Mouse (Mus musculus) cerebellum, adult 11 months (tissue): ENCODE measurements at regions not wholly inside any gene's neighbourhood (a gene's known extent, or its start where the extent isn't known, plus 50 kb on each side); places are given as distances from the start of the nearest gene placed in this dataset.

Experiments
- DNase-seq: peaks from one replicate; pipeline ENCODE4 v3.0.0; 2022

DNA sequence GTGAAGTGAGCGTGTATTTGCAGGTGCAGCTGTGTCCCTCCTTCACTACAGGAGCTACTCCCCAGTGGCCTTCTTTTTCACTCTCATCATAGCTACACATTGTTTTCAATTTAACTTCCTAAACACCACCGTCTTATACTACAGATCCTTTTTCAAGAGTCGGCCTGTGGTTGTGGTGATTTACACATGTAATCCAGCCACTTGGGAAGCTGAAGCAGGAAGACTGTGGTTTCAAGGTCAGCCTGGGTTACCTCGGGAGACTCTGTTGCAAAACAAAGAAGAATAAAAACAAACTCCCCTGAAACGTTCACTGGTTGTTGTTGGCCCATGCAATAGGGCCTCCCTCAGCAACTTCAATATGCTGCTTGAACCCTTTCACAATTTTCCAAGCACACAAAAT is 153.8 kb upstream of the Kcnh8 start:
- DNase-seq, result no peak

- DNase-seq, result no peak
Measured at GRCm38 (mm10) chr17:52459303-52459996, 143.1 kb upstream of the Kcnh8 start.

- DNase-seq, result no peak
Measured at GRCm38 (mm10) chr17:52459997-52460387, 142.5 kb upstream of the Kcnh8 start.

DNA sequence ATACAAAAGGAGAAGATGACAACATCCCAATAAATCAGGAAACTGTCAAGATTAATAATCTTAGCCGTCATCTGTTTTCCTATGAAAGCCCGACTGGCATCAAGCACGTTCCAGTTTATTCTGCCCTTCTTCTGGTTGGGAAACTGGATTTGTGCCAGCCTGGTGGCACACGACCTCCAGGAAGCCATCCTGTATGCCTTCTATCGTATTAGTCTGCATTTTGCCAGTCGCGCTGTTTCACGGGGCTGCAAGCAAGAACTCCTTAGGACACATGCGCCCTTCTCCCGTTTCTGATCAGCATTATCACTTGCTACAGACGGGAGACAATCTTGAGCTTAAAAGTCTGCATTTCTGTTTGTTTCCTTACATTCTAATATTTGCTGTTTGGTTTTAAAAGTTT is 141.2 kb upstream of the Kcnh8 start:
- no peak for DNase-seq

DNA sequence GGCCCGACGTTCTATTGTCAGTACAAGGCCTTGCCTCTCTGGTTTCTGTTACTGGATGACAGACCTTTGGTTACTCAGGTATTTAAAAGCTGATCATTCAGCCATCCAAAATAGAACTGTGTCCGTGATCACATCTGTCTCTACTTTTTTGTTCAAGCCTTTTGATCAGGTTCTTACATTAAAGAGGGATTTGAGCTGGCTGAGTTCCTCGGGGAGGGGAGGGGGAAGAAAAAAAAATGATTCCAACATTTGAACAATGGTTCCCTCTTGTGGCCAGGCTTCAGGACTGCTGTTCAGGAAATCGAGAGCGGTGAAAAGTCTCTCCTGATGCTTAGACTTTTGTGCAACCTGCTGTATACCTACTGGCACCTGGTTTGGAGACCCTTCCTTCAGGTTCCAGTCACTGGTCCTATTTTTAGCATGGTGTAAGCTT is 140.8 kb upstream of the Kcnh8 start:
- peak; percentile 11 for DNase-seq

DNA sequence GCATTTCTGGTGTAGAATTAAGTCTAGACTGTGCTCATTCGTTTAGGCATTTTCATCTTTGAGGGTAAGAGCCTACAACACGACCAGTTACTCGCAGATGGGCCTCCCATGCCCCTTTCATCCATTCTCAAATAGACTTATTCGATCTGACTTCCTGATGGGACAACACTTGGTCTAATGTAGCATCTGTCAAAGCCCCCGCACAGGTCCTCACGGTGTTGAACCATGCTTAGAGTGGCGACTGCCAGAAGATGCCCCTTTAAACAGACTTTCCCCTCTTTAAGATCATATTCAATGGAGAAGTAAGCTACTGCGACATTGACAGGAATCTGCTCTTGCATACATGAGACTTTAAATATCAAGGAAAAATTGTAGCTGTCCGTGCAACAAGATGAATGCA is 140.1 kb upstream of the Kcnh8 start:
- DNase-seq, result no peak

DNA sequence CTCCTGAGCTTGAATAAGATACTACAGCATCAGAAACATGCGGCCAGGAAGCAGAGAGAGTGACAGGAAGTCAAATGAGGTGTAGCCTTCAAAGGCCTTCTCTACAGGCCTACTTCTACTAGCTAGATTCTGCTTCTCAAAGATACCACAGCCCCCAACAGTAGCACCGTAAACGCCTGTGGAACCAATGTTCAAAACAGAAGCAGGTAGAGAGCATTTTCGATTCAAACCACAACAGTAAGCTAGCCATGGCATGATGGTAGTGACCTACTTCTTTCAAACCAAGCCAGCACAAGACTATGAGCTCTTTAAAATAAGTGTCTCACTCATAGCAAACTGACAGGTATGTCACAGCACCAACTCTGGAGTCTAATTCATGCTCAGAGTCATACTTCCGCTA is 134.0 kb upstream of the Kcnh8 start:
- DNase-seq, result no peak

DNA sequence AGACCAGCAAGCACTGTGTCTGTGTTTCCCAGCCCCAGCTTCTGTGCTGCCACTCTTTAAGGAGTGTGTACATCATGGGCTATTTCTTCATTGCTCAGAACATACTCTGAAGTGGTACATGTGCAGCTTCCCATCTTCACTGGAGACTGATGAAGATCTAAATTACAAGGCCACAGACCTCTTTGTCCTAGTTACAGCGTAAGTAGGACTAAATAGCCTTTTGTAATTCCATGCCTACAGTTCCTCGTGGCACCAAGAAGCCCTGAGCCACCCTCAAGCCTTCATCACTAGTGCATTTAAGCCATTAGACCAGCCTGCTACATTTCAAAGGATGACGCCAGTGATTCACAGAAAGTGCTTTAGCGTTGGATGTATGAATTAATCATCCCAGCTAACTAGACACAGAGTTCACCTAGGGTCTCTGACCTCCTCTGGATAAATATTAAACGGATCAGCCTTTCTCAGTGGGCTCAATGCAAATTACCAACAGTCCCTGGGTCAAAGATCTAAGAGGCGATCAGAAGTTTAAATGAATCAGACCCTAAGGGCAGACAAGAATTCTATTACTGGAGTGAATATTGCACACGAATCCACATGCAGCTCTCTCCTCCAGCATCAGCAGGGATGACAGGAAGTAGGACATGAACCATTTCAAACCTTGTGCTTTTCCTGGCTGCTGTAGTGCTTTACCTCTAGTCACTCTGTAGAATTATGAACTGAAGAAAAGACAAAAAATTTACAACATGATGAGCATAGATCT is 123.0 kb upstream of the Kcnh8 start:
- DNase-seq, result no peak

GRCm38 (mm10) chr17:52480087-52480638 is 122.3 kb upstream of the Kcnh8 start:
- DNase-seq, result no peak

GRCm38 (mm10) chr17:52506760-52507159 is 95.7 kb upstream of the Kcnh8 start:
- no peak for DNase-seq

DNA sequence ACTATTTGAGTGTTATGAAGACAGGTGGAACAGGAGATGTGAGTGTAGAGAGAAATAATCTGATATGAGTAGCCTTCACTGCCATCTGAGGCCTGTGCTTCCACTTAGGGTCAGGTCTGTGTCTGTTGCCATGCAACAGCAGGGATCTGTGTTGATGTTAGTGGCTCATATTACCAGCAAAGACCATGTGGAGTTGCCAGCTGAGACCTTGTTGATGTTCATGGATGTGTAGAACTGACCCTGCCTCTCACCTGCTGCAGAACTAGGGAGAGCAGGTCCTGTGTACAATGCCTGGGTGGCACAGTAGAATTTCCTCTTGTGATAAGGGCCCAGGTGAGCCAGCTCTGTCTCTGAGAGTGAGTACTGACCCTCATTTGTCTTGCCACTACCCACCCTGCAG is 72.2 kb upstream of the Kcnh8 start:
- DNase-seq, result no peak
